Mouse (Mus musculus) frontal cortex, adult (tissue): ENCODE measurements around the gene Zeb2.

Source experiments
- ATAC-seq: cut with Nextera tagmentation; 2 replicates; pipeline ENCODE4 v1.9.2; 2017; ENCODE audit warnings: mild to moderate bottlenecking, moderate library complexity, mixed read lengths; ENCODE audit not compliant: low TSS enrichment

Gene Zeb2

GRCm38 (mm10) chr2:44951651-44952213 is 165.5 kb downstream of the Zeb2 start:
- ATAC-seq, result no peak

DNA sequence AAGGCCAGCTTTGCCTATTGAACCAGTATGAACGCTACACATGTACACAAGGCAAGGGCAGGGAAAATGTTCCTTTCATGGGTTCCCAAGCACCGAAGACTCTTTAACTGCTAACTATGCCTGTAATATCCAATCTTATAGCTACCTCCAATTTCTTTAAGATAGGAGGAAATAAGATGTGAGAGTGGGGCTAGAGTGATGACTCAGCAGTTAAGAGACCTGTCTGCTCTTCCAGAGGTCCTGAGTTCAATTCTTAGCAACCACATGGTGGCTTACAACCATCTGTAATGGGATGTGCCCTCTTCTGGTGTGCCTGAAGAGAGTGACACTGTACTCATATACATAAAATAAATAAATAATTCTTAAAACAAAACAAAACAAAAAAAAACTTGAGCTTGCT is 172.5 kb downstream of the Zeb2 start:
- ATAC-seq, result no peak
